Mouse (Mus musculus): ENCODE measurements around the gene Phb2.

- TF ChIP-seq CTCF (IDR thresholded peaks at IDR 0.05; ENCODE audit: low read depth, low read length), result no peak
- TF ChIP-seq GATA1 (IDR thresholded peaks at IDR 0.05; ENCODE audit: borderline replicate concordance, low read length), result no peak
These were observed 10.8 kb upstream of the Phb2 start for GRCm38 (mm10) chr6:124701338-124701737.
